In genomic region chr14:23682758-23683157, GRCm38 (mm10) we compare ENCODE assay signal across 11 mouse cellular contexts.
"Had no signal": no experiment of that assay in that cellular context is flagged by ENCODE, and none has a peak within 500 bp of the region (broad histone marks: within the 10 kb centered on the region; RNA-seq: fewer than 3 reads in every experiment).

No protein-coding gene starts in this region.

- H3K4me3 ChIP-seq: limb, embryonic 15.5 days; liver, embryonic 12.5 days; midbrain, embryonic 10.5 days; midbrain, embryonic 15.5 days; neural tube, embryonic 12.5 days had no signal

- ATAC-seq: liver, embryonic 12.5 days; midbrain, embryonic 15.5 days had no signal

- DNase-seq: kidney, postnatal 25 days; lung, embryonic 14.5 days; lung, postnatal 10 days; retina, postnatal 1 day; right cerebral cortex, postnatal 14 days; thymus, postnatal 4 days had no signal

- H3K27me3 ChIP-seq: limb, embryonic 15.5 days; liver, embryonic 12.5 days; midbrain, embryonic 15.5 days; neural tube, embryonic 12.5 days had no signal

- H3K9me3 ChIP-seq: limb, embryonic 15.5 days; liver, embryonic 12.5 days; midbrain, embryonic 10.5 days; midbrain, embryonic 15.5 days; neural tube, embryonic 12.5 days had no signal

- H3K4me1 ChIP-seq: limb, embryonic 15.5 days; liver, embryonic 12.5 days; midbrain, embryonic 10.5 days; midbrain, embryonic 15.5 days; neural tube, embryonic 12.5 days had no signal

- H3K9ac ChIP-seq: limb, embryonic 15.5 days; liver, embryonic 12.5 days; lung, embryonic 14.5 days; midbrain, embryonic 15.5 days; neural tube, embryonic 12.5 days had no signal

- H3K27ac ChIP-seq: limb, embryonic 15.5 days; liver, embryonic 12.5 days; midbrain, embryonic 10.5 days; midbrain, embryonic 15.5 days; neural tube, embryonic 12.5 days had no signal

- H3K4me2 ChIP-seq: limb, embryonic 15.5 days; liver, embryonic 12.5 days; lung, embryonic 14.5 days; midbrain, embryonic 15.5 days; neural tube, embryonic 12.5 days had no signal

- H3K36me3 ChIP-seq: limb, embryonic 15.5 days; liver, embryonic 12.5 days; midbrain, embryonic 10.5 days; midbrain, embryonic 15.5 days; neural tube, embryonic 12.5 days had no signal
